Mouse (Mus musculus): ENCODE data around the gene Nvl.

The Nvl gene

DNA sequence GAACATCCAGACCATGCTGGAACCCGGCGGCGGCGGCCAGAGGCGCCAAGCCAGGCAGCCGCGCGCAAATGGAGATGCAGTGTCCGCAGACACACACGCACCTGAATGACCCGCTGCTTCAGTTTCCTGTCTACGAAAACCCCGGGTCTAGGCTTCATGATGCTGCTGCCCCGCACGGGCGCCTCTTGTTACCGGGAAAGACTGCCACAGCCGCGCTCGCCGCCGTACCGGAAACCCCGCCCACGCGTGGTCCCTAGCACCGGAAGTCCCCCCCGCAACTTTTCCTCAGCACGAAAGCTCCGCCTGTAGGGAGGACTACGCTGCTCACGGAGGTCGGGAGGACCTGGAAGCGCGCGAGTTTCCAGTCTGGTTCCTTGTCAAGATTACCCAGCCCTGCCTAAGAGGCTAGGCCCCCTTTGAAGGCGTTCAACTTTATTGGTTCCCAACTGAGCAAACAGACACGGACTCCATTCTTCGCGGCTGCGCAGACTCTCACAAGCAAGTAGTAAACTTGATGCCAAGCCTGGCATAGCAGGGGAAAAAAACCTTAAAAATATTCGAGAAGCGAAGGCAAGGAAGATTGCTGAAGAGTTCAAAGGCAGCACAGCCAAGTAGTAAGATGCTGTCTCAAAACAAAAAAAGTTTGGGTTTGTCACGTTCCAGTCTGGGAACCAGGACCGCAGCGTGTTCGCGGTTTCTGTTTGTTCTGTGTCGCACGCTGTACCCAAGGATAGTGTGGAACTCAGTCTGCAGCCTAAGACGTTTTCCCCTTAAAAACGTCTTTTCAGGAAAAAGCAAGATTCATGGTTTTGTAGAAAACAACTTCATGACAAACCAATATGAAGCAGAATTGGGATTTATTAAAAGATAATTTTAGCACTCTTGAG is at the start of gene Nvl, which contains the start of gene Cnih4:
Nvl (minus strand) TSS at position 255 of the 887 bp plus-strand sequence.
Cnih4 (plus strand) TSS at position 744 of the 887 bp plus-strand sequence.
- CTCF ChIA-PET, result interaction anchor here (0.6 kb wide), 1 partner anchor 8 kb away, joined by 3 read pairs; no protein-coding TSS in a partner anchor

DNA sequence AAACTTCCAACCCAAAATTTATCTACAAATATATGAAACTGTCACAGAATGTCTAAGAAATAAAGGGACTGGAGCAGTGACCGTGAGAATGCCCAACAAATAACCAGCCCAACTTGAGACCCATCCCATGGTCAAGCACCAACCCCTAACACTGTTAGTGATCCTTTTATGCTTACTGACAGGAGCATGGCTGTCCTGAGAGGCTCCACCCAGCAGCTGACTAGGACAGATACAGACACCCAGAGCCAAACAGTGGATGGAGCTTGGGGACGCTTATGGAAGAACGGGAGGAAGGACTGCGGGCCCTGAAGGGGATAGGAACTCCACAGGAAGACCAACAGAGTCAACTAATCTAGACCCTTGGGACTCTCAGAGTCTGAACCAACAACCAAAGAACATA is 44.9 kb upstream of the Nvl start:
- CTCF ChIA-PET, result no interaction called here

DNA sequence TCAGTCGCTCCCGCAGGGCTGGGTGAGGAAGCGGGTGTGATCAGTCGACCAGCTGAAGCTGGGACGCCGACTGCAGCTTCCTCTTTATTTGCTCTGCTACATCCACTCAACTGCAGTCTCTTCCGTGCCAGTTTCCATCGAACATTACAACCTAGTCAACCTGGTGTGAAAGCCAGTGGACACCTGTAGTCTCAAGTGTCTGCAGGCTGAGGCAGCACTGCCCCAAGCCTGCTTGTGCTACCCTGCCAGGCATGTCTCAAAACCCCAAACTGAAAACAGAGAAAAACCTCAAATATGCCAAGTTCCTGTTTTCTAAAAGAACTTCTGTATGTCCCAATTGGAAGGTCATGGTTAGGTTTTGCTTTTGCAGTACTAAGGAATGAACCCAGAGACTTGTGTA is 26.2 kb upstream of the Nvl start:
- CTCF ChIA-PET, result no interaction called here

- CTCF ChIA-PET, result no interaction called here
Observed at GRCm38 (mm10) chr1:181168377-181168776, 24.4 kb upstream of the Nvl start.

DNA sequence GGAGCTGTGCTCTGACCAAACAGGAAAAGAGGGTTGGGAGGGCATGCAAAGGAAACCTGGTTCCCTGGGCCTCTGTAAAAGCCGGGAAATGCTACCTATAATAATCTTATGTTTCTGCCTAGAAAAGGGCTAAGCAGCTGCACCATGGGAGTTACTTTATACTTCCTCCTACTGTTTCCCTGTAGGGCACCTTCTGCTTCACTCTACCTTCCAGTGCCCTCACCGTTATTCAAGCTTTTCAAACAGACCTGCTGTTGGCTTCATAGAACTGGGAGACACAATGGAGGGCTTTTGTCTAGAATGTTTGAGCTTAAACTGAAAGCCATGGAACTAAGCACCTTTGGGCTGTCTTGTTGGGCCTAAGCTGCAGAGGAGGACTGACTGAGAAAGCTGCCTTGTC is 23.8 kb upstream of the Nvl start:
- CTCF ChIA-PET, result no interaction called here

DNA sequence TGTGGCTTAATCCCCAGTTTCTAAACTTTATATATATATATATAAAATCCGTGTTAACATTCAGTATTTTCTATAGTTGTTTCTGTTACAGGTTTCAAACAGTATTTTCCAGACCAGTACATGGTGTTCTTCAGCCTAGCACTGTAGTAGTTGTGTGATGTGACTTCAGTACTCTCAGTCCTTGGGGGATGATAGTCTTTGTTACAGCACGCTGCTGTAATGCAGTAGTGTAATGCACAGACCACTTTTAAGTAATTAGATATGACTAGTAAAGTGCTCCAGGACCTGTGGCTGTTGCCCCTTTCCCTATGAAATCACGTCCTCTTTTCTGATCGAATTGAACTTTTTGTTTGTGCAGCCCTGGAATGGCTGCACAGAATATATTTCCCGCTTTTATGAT is 7.5 kb upstream of the Nvl start:
- CTCF ChIA-PET, result no interaction called here

DNA sequence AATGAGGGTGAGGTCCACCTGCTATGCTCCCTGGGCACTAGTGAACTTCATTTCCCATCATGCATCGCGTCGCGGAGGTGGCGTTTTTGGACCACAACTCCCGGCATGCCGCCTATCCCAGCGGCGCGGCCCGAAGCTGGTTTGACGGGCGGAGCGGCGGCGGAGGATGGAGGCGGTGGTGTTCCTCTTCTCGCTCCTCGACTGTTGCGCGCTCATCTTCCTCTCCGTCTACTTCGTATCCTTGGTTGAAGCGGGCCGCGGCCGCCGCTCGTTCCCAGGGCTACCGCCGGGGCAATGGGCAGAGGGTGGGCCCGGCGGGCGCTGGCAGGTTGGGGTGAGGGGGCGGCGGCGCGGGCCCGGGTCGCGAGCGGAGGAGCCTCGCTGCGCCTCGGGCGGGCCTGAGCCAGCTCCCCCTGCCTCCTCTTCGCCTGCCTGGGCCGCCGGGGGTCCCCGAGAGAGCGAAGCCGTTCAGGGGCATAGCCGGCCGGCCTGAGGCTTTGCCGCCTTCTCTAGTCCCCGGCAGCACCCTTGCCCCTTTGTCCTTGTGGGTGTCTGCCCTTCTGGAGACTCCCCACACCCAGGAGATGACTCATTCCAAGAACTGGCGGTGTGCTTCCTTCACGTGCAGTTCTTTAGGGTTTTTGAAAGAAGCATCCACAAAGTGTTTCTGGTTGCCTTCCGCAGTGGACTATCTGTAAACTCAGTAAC is 7.0 kb upstream of the Nvl start:
- CTCF ChIA-PET, result interaction anchor here (0.6 kb wide), 1 partner anchor 122 kb away, joined by 7 read pairs; no protein-coding TSS in a partner anchor

DNA sequence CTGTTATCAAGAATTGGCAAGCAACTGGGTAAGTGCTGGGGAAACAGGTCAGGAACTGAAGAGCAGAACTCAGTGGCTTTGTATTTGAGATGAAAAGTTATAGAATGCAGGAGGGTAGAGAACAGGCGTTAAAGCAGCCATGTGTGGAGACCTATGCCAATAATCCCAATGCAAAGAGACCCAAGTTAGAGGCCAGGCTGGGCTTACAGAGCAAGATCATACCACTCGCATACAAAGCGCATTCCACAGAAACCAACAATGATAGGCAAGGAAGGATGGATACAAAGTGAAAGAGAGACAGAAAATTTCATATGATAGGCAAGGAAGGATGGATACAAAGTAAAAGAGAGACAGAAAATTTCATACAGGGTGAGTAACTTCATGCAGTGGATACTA is 6.4 kb upstream of the Nvl start:
- CTCF ChIA-PET, result interaction anchor here (0.6 kb wide), 1 partner anchor 123 kb away, joined by 7 read pairs; no protein-coding TSS in a partner anchor

DNA sequence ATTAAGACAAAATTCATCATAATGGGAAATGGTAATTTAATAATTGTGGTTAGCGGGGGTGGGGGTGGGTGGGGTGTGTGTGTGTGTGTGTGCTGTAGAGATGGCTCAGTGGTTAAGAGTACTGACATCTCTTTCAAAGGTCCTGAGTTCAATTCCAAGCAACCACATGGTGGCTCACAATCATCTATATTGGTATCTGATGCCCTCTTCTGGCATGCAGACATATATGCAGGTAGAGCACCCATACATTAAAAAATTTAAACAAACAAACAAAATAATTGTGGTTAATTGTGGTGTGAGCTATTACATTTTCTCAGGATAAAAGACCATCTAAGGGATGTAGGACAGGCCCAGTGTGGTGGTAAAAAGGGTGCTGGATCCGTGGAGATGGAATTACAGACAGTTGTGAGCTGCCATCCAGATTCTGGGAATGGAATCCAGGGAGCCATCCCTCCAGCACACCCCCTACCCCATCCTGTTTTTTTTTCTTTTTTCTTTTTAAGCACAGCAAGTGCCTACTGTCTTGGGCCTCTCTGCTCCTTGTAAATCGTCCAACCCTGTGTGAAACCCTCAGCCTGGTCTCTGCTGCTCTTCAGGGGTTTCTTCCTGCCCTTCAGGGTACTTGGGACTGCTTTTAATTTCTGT is 5.5 kb upstream of the Nvl start:
- CTCF ChIA-PET, result interaction anchor here (0.7 to 0.9 kb wide), 2 partner anchors 65 to 158 kb away, joined by 3 to 4 read pairs; no protein-coding TSS in a partner anchor

DNA sequence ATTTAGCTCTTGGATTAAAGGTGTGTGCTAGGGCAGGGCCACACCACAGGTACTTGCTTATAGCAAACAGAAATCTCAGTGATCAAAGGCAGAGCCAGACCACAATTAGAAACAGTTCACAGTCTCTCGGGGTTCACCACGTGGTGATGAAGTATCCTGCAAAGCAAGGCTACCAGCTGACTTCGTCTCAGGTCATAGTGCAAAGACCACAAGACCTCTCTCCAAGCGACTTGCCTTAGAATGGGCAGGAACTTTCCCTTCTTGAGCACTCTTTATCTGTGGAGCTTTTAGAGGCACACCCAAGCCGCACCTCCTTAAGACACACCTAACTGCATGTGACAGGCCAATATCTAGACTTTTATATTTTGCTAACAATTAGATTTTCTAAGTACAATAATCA is 4.5 kb upstream of the Nvl start:
- CTCF ChIA-PET, result interaction anchor here (0.7 to 0.9 kb wide), 2 partner anchors 66 to 157 kb away, joined by 3 to 4 read pairs; no protein-coding TSS in a partner anchor

DNA sequence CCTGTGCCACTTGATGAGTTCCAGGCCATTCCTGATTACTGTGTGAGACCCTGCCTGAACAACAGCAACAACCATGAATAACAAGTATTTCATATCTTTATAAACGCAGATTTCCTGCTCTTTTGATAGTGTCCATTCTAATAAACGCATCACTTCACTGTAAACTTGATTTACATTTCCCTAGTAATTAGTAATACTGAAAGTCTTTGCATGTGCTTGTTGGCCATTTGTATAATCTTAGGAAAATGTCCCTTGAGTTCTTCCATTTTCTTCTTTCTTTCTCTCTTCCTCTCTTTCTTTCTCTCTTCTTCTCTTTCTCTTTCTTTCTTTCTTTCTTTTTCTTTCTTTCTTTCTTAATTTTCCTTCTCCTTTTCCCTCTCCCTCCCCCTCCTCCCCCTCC is 2.2 kb upstream of the Nvl start:
- CTCF ChIA-PET, result no interaction called here

GRCm38 (mm10) chr1:181144966-181145365 is 962 bp upstream of the Nvl start:
- CTCF ChIA-PET, result no interaction called here

DNA sequence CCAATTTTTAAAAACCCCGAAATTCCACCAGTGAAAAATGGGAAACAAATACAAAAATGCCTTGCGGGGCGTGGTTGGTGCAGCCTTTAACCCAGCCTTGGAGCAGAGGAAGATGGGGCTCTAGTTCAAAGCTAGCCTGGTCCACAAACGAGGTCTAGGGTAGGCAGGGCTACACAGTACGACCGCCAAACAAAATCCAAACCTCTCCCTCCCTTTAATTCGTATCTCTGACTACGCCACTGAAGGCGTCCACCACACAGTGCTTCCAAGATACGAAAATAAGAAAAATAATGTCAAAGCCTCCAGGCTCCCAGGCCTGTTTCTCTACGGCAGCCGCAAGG is 425 bp downstream of the Nvl start:
- CTCF ChIA-PET, result interaction anchor here (0.6 kb wide), 1 partner anchor 9 kb away, joined by 3 read pairs; no protein-coding TSS in a partner anchor

GRCm38 (mm10) chr1:181138730-181139129 is 5.3 kb downstream of the Nvl start:
- CTCF ChIA-PET, result no interaction called here

DNA sequence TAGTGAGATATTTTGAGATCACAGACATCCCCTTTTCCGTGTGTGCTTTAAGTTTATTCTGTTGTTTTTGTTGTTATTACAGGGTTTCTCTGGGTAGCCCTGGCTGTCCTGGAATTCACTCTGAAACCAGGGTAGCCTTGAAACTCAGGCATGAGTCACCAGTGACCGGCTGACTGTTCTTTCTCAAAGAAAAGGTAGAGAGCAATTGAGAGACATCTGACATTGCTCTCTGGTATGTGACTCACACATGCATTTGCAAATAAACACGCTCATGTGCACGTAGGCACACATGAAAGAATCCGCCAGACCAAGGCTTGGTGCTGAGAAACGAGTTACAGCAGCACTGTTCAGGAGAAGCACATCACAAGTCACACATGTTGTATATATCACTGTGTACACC is 12.1 kb downstream of the Nvl start:
- CTCF ChIA-PET, result no interaction called here

GRCm38 (mm10) chr1:181126766-181127165 is 17.2 kb downstream of the Nvl start:
- CTCF ChIA-PET, result no interaction called here

- CTCF ChIA-PET, result no interaction called here
Observed at GRCm38 (mm10) chr1:181125916-181126315, 18.1 kb downstream of the Nvl start.

- CTCF ChIA-PET, result no interaction called here
Observed at GRCm38 (mm10) chr1:181124145-181124544, 19.9 kb downstream of the Nvl start.

GRCm38 (mm10) chr1:181117112-181117511 is 26.9 kb downstream of the Nvl start:
- CTCF ChIA-PET, result no interaction called here

GRCm38 (mm10) chr1:181090048-181090447 is 54.0 kb downstream of the Nvl start:
- CTCF ChIA-PET, result interaction anchor here (0.7 kb wide), 1 partner anchor 436 kb away, joined by 9 read pairs; no protein-coding TSS in a partner anchor

DNA sequence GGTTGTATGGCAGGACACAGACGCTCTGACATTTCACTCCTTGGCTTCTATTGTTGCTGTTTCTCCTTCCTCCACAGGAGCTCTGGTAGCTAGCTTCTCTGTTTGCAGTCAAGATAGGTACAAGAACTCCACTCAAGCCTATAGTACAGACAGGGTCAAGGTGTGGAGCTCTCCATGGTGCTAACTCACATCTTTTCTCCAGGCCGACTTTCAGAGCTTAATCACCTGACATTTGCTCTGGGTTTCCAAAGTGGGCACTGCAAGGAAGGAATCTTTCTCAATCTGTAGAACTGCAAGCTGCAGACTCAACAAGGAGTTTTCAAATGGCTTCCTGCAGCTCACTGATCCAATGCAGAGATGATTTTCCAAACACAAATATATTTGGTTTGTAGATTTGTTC is 60.0 kb downstream of the Nvl start:
- CTCF ChIA-PET, result no interaction called here

DNA sequence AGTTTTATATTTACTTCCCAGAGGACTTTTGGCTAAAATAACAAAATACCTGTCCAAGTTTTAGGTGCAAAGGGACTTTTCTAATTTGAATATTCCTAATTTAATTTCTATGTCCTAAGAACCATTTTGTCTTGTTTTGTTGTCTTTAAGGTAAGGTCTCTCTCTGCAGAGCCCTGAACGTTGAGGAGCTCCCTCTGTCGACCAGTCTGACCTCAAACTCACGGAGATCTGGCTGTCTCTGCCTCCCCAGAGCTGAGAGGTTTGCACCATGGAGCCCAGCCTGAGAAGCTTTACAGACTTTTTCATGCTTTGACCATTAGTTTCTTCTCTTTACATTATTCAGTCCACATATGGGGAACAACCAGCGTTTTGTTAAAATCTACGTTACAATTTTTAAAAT is 70.9 kb downstream of the Nvl start:
- CTCF ChIA-PET, result no interaction called here
